Mouse (Mus musculus): Measurements from ENCODE around the gene Slc44a4.

- TF ChIP-seq CTCF (IDR thresholded peaks at IDR 0.05; ENCODE audit: borderline replicate concordance, insufficient read depth, low read length) (no peak), POLR2A (IDR thresholded peaks at IDR 0.05; ENCODE audit: low read depth, low read length) (no peak)
Measured at GRCm38 (mm10) chr17:34893072-34893824, 21.0 kb upstream of the Slc44a4 start.

All from embryonic fibroblast, embryonic 13.5 days (primary cell).